Mouse (Mus musculus): Measurements from ENCODE around the gene Ttll8. TPM values are rescaled to one million over a fixed set of nuclear protein-coding genes. Genes with fewer than 3 reads are reported as not detected.

The Ttll8 gene
- 0.12 TPM for polyA plus RNA-seq (2014; fragmentation: Illumina TruSeq; extraction: RNeasy Lipid Tissue Mini Kit (QIAGEN cat#74804); ENCODE audit: insufficient read depth, low read depth, low replicate concordance)

GRCm38 (mm10) chr15:88954368-88955072 is at the start of gene Ttll8:
TSS of gene Ttll8 (minus strand) at chr15:88954418.

GRCm38 (mm10) chr15:88982534-88983079 is 28.4 kb upstream of the Ttll8 start, which contains the start of gene Mov10l1:
TSS of gene Mov10l1 (plus strand) at chr15:88982909.

GRCm38 (mm10) chr15:88978281-88979137 is 24.3 kb upstream of the Ttll8 start, which contains the start of gene Mlc1:
TSS of gene Mlc1 (minus strand) at chr15:88979007.

GRCm38 (mm10) chr15:88861772-88862622 is 92.2 kb downstream of the Ttll8 start, which contains the start of gene Pim3:
TSS of gene Pim3 (plus strand) at chr15:88862186.

Other genes starting within 250 kb of the Ttll8 start
- gene Brd1, start 220.2 kb downstream of the Ttll8 start, polyA plus RNA-seq (2014; fragmentation: Illumina TruSeq; extraction: RNeasy Lipid Tissue Mini Kit (QIAGEN cat#74804); ENCODE audit: insufficient read depth, low read depth, low replicate concordance): 15.2 TPM
- 3.6 TPM for gene Zbed4, start 202.8 kb downstream of the Ttll8 start, polyA plus RNA-seq (2014; fragmentation: Illumina TruSeq; extraction: RNeasy Lipid Tissue Mini Kit (QIAGEN cat#74804); ENCODE audit: insufficient read depth, low read depth, low replicate concordance)
- gene Alg12, start 135.1 kb downstream of the Ttll8 start, polyA plus RNA-seq (2014; fragmentation: Illumina TruSeq; extraction: RNeasy Lipid Tissue Mini Kit (QIAGEN cat#74804); ENCODE audit: insufficient read depth, low read depth, low replicate concordance): 6.3 TPM
- gene Creld2, start 134.8 kb downstream of the Ttll8 start, polyA plus RNA-seq (2014; fragmentation: Illumina TruSeq; extraction: RNeasy Lipid Tissue Mini Kit (QIAGEN cat#74804); ENCODE audit: insufficient read depth, low read depth, low replicate concordance): 55.8 TPM
- gene Pim3, start 92.2 kb downstream of the Ttll8 start, polyA plus RNA-seq (2014; fragmentation: Illumina TruSeq; extraction: RNeasy Lipid Tissue Mini Kit (QIAGEN cat#74804); ENCODE audit: insufficient read depth, low read depth, low replicate concordance): 32.6 TPM
- 30.7 TPM for gene Mlc1, start 24.6 kb upstream of the Ttll8 start, polyA plus RNA-seq (2014; fragmentation: Illumina TruSeq; extraction: RNeasy Lipid Tissue Mini Kit (QIAGEN cat#74804); ENCODE audit: insufficient read depth, low read depth, low replicate concordance)
- gene Mov10l1, start 28.5 kb upstream of the Ttll8 start, polyA plus RNA-seq (2014; fragmentation: Illumina TruSeq; extraction: RNeasy Lipid Tissue Mini Kit (QIAGEN cat#74804); ENCODE audit: insufficient read depth, low read depth, low replicate concordance): 0.38 TPM
- 0.07 TPM for gene Panx2, start 105.3 kb upstream of the Ttll8 start, polyA plus RNA-seq (2014; fragmentation: Illumina TruSeq; extraction: RNeasy Lipid Tissue Mini Kit (QIAGEN cat#74804); ENCODE audit: insufficient read depth, low read depth, low replicate concordance)
- gene Trabd, start 120.7 kb upstream of the Ttll8 start, polyA plus RNA-seq (2014; fragmentation: Illumina TruSeq; extraction: RNeasy Lipid Tissue Mini Kit (QIAGEN cat#74804); ENCODE audit: insufficient read depth, low read depth, low replicate concordance): 38.3 TPM
- 16.0 TPM for gene Selenoo, start 134.7 kb upstream of the Ttll8 start, polyA plus RNA-seq (2014; fragmentation: Illumina TruSeq; extraction: RNeasy Lipid Tissue Mini Kit (QIAGEN cat#74804); ENCODE audit: insufficient read depth, low read depth, low replicate concordance)
- gene Tubgcp6, start 168.7 kb upstream of the Ttll8 start, polyA plus RNA-seq (2014; fragmentation: Illumina TruSeq; extraction: RNeasy Lipid Tissue Mini Kit (QIAGEN cat#74804); ENCODE audit: insufficient read depth, low read depth, low replicate concordance): 6.4 TPM
- gene Hdac10, start 174.3 kb upstream of the Ttll8 start, polyA plus RNA-seq (2014; fragmentation: Illumina TruSeq; extraction: RNeasy Lipid Tissue Mini Kit (QIAGEN cat#74804); ENCODE audit: insufficient read depth, low read depth, low replicate concordance): 10.1 TPM
- 26.9 TPM for gene Mapk12, start 186.3 kb upstream of the Ttll8 start, polyA plus RNA-seq (2014; fragmentation: Illumina TruSeq; extraction: RNeasy Lipid Tissue Mini Kit (QIAGEN cat#74804); ENCODE audit: insufficient read depth, low read depth, low replicate concordance)
- gene Mapk11, start 195.2 kb upstream of the Ttll8 start, polyA plus RNA-seq (2014; fragmentation: Illumina TruSeq; extraction: RNeasy Lipid Tissue Mini Kit (QIAGEN cat#74804); ENCODE audit: insufficient read depth, low read depth, low replicate concordance): 8.1 TPM
- gene Plxnb2, start 226.4 kb upstream of the Ttll8 start, polyA plus RNA-seq (2014; fragmentation: Illumina TruSeq; extraction: RNeasy Lipid Tissue Mini Kit (QIAGEN cat#74804); ENCODE audit: insufficient read depth, low read depth, low replicate concordance): 120 TPM
- 3.5 TPM for gene Dennd6b, start 242.1 kb upstream of the Ttll8 start, polyA plus RNA-seq (2014; fragmentation: Illumina TruSeq; extraction: RNeasy Lipid Tissue Mini Kit (QIAGEN cat#74804); ENCODE audit: insufficient read depth, low read depth, low replicate concordance)